Mouse (Mus musculus): ENCODE data around the gene Emb. TPM values are rescaled to one million over a fixed set of nuclear protein-coding genes. Genes with fewer than 3 reads are reported as not detected.

Gene Emb
- polyA plus RNA-seq, 1 experiment: not detected

GRCm38 (mm10) chr13:117216126-117216525 lies 7.8 kb downstream of the Emb start:
- TF ChIP-seq GATA1 (IDR thresholded peaks at IDR 0.05; ENCODE audit: low read length): no peak

- no peak for TF ChIP-seq GATA1 (IDR thresholded peaks at IDR 0.05; ENCODE audit: low read length)
Observed at GRCm38 (mm10) chr13:117216752-117217363, 8.5 kb downstream of the Emb start.

DNA sequence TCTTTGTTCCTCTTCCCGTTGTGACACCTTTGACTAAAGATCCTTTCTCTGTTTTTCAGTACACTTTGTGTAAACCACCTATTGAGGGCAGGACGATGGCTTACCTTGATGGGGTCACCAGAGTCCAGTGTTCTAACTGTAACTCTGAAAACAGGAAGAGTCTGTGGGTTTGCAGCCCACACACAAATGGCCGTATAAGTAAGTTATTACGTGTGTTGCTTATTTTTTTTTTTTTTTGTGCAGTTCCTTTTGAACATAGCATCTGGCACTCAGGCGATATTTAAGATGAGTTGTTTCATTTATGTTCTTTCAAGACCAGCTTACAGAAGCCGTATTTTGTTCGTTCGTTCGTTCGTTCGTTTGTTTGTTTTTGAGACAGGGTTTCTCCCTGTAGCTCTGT lies 9.3 kb downstream of the Emb start:
- TF ChIP-seq GATA1 (IDR thresholded peaks at IDR 0.05; ENCODE audit: low read length): no peak

DNA sequence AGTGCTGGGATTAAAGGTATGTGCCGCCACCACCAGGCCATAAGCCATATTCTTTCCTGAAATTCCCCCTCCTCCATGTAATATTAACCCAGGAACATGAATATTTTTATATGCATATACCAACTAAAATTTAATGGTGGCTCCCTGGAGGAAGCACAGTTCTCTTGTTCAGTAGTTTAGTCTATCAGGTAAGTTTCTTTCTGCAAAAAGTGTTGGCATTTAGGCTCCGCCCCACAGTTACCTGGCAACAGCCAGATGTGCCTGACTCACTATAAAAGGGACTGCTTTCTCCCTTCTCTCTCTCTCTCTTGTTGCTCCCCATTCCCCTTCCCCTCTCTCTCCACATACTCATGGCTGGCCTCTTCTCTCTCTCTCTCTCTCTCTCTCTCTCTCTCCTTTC lies 9.8 kb downstream of the Emb start:
- no peak for TF ChIP-seq GATA1 (IDR thresholded peaks at IDR 0.05; ENCODE audit: low read length)

DNA sequence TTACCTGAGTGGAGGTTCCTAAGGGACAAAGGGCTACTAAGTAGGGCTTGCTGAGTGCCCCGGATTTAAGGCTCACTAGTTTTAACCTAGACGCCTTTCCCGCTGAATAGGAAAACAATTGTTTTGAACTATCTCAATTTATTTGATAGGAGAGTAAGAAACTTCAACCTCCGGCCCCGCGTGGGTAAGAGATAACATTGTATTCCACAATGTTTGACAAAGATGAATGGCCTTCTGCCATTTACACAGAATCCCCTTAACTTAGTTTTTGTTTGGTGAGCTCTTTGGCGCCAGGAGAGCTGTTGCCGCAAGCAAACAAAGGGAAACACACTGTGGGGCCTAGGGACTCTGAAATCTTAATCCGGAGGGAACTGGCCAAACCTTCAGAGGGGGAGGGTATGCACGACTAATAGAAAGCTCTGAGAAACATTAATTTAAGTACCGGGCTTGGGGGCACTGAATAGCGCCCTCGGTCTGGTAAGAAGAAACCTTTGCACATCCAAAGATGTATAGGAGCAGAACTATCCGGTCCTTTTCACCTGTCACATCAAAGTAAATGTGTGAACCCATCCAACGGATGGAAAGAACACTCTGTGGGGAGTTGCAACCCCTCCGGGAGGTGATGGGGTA lies 11.7 kb downstream of the Emb start:
- no peak for TF ChIP-seq GATA1 (IDR thresholded peaks at IDR 0.05; ENCODE audit: low read length)

- TF ChIP-seq GATA1 (IDR thresholded peaks at IDR 0.05; ENCODE audit: low read length): no peak
Observed at GRCm38 (mm10) chr13:117220501-117221321, 12.4 kb downstream of the Emb start, which contains the start of gene Gm17509. Gene Gm17509 (minus strand): TSS chr13:117221075.

DNA sequence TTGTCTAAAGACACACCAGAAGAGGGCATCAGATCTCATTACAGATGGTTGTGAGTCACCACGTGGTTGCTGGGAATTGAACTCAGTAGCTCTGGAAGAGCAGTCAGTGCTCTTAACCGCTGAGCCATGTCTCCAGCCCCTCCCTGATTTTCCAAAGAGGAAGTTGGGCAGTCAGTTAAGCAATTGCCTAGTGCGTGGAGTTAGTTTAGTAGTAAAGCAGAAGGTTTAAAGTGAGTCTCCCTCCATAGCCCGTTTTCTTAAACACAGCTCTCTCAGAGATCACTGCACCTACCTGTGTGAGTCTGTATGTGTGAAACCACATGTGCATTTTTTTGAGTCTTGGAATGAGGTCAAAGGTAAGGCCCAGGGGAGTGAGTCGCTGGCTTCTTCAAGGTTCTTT lies 14.8 kb downstream of the Emb start:
- TF ChIP-seq GATA1 (IDR thresholded peaks at IDR 0.05; ENCODE audit: low read length): no peak

- TF ChIP-seq GATA1 (IDR thresholded peaks at IDR 0.05; ENCODE audit: low read length): no peak
Observed at GRCm38 (mm10) chr13:117224901-117225300, 16.6 kb downstream of the Emb start.

DNA sequence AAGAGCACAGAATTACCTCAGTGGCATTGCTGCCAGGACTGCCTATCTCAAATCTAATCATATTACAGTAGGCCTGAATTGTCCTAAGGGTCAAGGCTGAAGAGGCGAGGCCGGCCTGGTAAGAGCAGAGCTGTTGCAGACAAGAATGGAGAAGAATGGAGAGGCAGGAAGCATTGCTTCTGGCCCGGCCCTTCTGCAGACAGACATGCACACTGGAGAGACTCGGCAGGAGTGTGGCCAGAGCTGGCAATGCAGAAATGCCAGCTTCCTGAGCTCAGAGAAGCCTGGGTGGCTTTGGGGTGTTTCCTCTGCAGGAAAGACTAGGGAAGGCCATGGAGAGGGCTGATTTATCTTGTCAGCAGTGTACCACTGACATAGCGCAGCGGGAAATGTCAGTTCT lies 17.2 kb downstream of the Emb start:
- no peak for TF ChIP-seq GATA1 (IDR thresholded peaks at IDR 0.05; ENCODE audit: low read length)

GRCm38 (mm10) chr13:117230371-117231110 lies 22.2 kb downstream of the Emb start:
- TF ChIP-seq GATA1 (IDR thresholded peaks at IDR 0.05; ENCODE audit: low read length): no peak

DNA sequence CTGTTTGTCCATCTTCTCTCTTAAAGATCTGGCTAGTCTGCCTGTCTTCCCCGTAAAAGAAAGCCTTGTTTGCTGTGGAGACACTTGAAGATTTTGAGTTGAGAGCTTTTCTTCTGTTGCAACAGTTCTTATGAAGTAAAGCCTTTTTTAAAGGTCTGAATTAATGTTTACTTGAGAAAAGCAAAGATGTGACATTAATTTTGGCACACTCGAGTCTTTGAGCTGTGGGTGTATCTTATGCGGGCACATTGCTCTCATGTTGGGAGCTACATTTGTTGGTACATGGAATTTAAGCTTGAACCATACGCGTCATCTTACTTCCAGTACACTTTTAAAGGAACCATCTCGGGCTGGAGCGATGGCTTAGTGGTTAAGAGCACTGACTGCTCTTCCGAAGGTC lies 25.5 kb downstream of the Emb start:
- TF ChIP-seq GATA1 (IDR thresholded peaks at IDR 0.05; ENCODE audit: low read length): no peak

- no peak for TF ChIP-seq GATA1 (IDR thresholded peaks at IDR 0.05; ENCODE audit: low read length)
Observed at GRCm38 (mm10) chr13:117234486-117234885, 26.1 kb downstream of the Emb start.

- TF ChIP-seq GATA1 (IDR thresholded peaks at IDR 0.05; ENCODE audit: low read length): no peak
Observed at GRCm38 (mm10) chr13:117235530-117236212, 27.3 kb downstream of the Emb start.

GRCm38 (mm10) chr13:117237111-117237510 lies 28.8 kb downstream of the Emb start:
- TF ChIP-seq GATA1 (IDR thresholded peaks at IDR 0.05; ENCODE audit: low read length): no peak

- TF ChIP-seq GATA1 (IDR thresholded peaks at IDR 0.05; ENCODE audit: low read length): no peak
Observed at GRCm38 (mm10) chr13:117242063-117242462, 33.7 kb downstream of the Emb start.
